Mouse (Mus musculus): ENCODE data around the gene Cbwd1.
"Not testable (repeated sequence)": the region's sequence is repeated elsewhere in the genome, so short reads cannot be mapped to it uniquely, and the experiment has no call there.

The Cbwd1 gene

GRCm38 (mm10) chr19:24897006-24897895 lies 64.2 kb downstream of the Cbwd1 start:
- no peak for DNase-seq (ENCODE audit: low spot score)

GRCm38 (mm10) chr19:24896536-24896935 lies 64.9 kb downstream of the Cbwd1 start:
- no peak for DNase-seq (ENCODE audit: low spot score)

- DNase-seq (ENCODE audit: low spot score), result no peak
Observed at GRCm38 (mm10) chr19:24886888-24887287, 74.5 kb downstream of the Cbwd1 start.

- no peak for DNase-seq (ENCODE audit: low spot score)
Observed at GRCm38 (mm10) chr19:24885504-24885903, 75.9 kb downstream of the Cbwd1 start.

- DNase-seq (ENCODE audit: low spot score), result no peak
Observed at GRCm38 (mm10) chr19:24881237-24881636, 80.2 kb downstream of the Cbwd1 start.

- not testable (repeated sequence) for DNase-seq (ENCODE audit: low spot score)
Observed at GRCm38 (mm10) chr19:24875129-24875870, 86.1 kb downstream of the Cbwd1 start, which contains the start of gene Gm10053. TSS of gene Gm10053 (plus strand) at chr19:24875686.

GRCm38 (mm10) chr19:24873873-24874272 lies 87.5 kb downstream of the Cbwd1 start:
- no peak for DNase-seq (ENCODE audit: low spot score)

GRCm38 (mm10) chr19:24871037-24871635 lies 90.3 kb downstream of the Cbwd1 start:
- peak; percentile 50 for DNase-seq (ENCODE audit: low spot score)

Data from testis, postnatal 14 days (tissue).